Mouse (Mus musculus): ENCODE measurements around the gene Sec14l1.

DNA sequence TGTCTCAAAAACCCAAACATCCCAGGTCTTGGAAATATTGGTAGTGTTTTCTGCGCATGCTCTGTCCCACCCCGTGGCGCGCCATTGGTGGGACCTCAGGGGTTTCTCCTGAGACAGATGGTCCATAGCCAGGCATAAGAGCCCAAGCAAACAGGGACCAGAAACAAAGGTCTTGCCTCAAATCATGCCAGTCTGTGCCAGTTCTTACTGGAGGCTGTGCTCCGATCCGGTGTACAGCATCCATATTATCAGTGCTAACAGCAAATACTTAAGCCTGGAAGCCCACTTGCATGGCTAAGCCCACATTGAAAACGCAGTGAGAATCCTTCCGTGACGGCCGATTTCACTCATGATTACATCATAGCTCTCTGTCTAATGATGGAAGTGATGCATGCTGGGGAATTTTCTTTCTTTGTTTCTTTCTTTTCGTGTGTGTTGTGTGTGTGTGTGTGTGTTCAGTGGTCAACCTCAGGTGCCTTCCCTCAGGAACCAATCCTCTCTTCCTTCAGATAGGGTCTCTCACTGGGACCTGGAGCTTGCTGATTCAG lies 54.2 kb downstream of the Sec14l1 start:
- TF ChIP-seq POLR2A (IDR thresholded peaks at IDR 0.05; ENCODE audit: borderline replicate concordance, control insufficient read depth, low read depth, low read length) = no peak
- TF ChIP-seq CTCF (IDR thresholded peaks at IDR 0.05; ENCODE audit: control insufficient read depth, insufficient read depth, low read length) = no peak
